Mouse (Mus musculus) adrenal gland, postnatal 10 days (tissue): ENCODE data around the gene Med17. TPM values are rescaled to one million over a fixed set of nuclear protein-coding genes. Genes with fewer than 3 reads are reported as not detected.
A peak's percentile ranks its signal among the peaks of the same experiment; 100 is the strongest.
"Not testable (repeated sequence)": the region's sequence is repeated elsewhere in the genome, so short reads cannot be mapped to it uniquely, and the experiment has no call there.

Experiments
- DNase-seq: peaks from one replicate; pipeline ENCODE4 v3.0.0; 2021; ENCODE audit warnings: mixed read lengths
- long read RNA-seq, 2 experiments: library from polyadenylated mRNA; stranded (forward); transcript quantifications; one replicate each; pipeline ENCODE4 v2.0.0; 2021
- total RNA-seq, 2 experiments: library from RNA; stranded (reverse); gene quantifications; 2 replicates each; pipeline ENCODE4 v1.2.3; 2021

Gene Med17
- 10 to 100 TPM; 32.9 to 33.2 TPM for total RNA-seq
- long read RNA-seq, experiment 1, transcript Med17-201 (12 exons, 3,964 nt) = major isoform, 19 of 36 reads
- long read RNA-seq, experiment 1, partial matches to known transcripts = 1 of 36 reads
- long read RNA-seq, experiment 1, other reads (novel, unspliced or antisense) = 16 of 36 reads
- long read RNA-seq, experiment 2, transcript Med17-201 (12 exons, 3,964 nt) = major isoform, 16 of 24 reads
- long read RNA-seq, experiment 2, partial matches to known transcripts = 1 of 24 reads
- long read RNA-seq, experiment 2, other reads (novel, unspliced or antisense) = 7 of 24 reads

GRCm38 (mm10) chr9:15279649-15280490, at the start of gene Med17:
Gene Med17 (minus strand): TSS chr9:15279931.
- DNase-seq = peak; percentile 95

- no peak for DNase-seq
Observed at GRCm38 (mm10) chr9:15318170-15318742, 38.5 kb upstream of the Med17 start.

GRCm38 (mm10) chr9:15317223-15318169, 37.8 kb upstream of the Med17 start:
- DNase-seq = no peak

GRCm38 (mm10) chr9:15316296-15316695, 36.6 kb upstream of the Med17 start:
- not testable (repeated sequence) for DNase-seq

GRCm38 (mm10) chr9:15314619-15315018, 34.9 kb upstream of the Med17 start:
- no peak for DNase-seq

GRCm38 (mm10) chr9:15313633-15314032, 33.9 kb upstream of the Med17 start:
- no peak for DNase-seq

- DNase-seq = no peak
Observed at GRCm38 (mm10) chr9:15312054-15312735, 32.5 kb upstream of the Med17 start.

- no peak for DNase-seq
Observed at GRCm38 (mm10) chr9:15310179-15310578, 30.4 kb upstream of the Med17 start.

GRCm38 (mm10) chr9:15309425-15309824, 29.7 kb upstream of the Med17 start:
- DNase-seq = no peak

- no peak for DNase-seq
Observed at GRCm38 (mm10) chr9:15308254-15308653, 28.5 kb upstream of the Med17 start.

GRCm38 (mm10) chr9:15307257-15307656, 27.5 kb upstream of the Med17 start:
- DNase-seq = no peak

- DNase-seq = peak; percentile 25
Observed at GRCm38 (mm10) chr9:15306398-15307119, 26.8 kb upstream of the Med17 start, which contains the start of gene 4931406C07Rik. Gene 4931406C07Rik (minus strand): TSS chr9:15306448.

- DNase-seq = peak; percentile 99
Observed at GRCm38 (mm10) chr9:15305503-15306397, 26.0 kb upstream of the Med17 start, which contains the start of gene Taf1d. Gene Taf1d (plus strand): TSS chr9:15306214.

GRCm38 (mm10) chr9:15302881-15303280, 23.1 kb upstream of the Med17 start:
- DNase-seq = peak; percentile 27

- DNase-seq = not testable (repeated sequence)
Observed at GRCm38 (mm10) chr9:15302006-15302405, 22.3 kb upstream of the Med17 start.

- peak; percentile 81 for DNase-seq
Observed at GRCm38 (mm10) chr9:15301399-15301798, 21.7 kb upstream of the Med17 start.

GRCm38 (mm10) chr9:15300056-15300455, 20.3 kb upstream of the Med17 start:
- DNase-seq = no peak

- DNase-seq = no peak
Observed at GRCm38 (mm10) chr9:15298451-15298850, 18.7 kb upstream of the Med17 start.

- no peak for DNase-seq
Observed at GRCm38 (mm10) chr9:15297112-15297511, 17.4 kb upstream of the Med17 start.
